Mouse (Mus musculus) hindbrain, embryonic 13.5 days (tissue): Measurements from ENCODE around the gene Abcc4. TPM values are rescaled to one million over a fixed set of nuclear protein-coding genes. Genes with fewer than 3 reads are reported as not detected.
A peak's percentile ranks its signal among the peaks of the same experiment; 100 is the strongest.

Experiments
- ATAC-seq: fragments of 200-750 bp; cut with Nextera tagmentation; 2 replicates; pipeline ENCODE4 v1.8.0; 2017; ENCODE audit warnings: moderate TSS enrichment; ENCODE audit not compliant: low FRiP score
- H3K27ac ChIP-seq: fragments of 300-500 bp; sonication (generic); 2 replicates; pipeline ENCODE4 v1.5.1; 2015; ENCODE audit warnings: inconsistent platforms, mild to moderate bottlenecking, moderate library complexity
- H3K27me3 ChIP-seq: fragments of 300-500 bp; sonication (generic); 2 replicates; pipeline ENCODE4 v1.6.1; 2015; ENCODE audit warnings: mild to moderate bottlenecking, inconsistent platforms
- H3K36me3 ChIP-seq: fragments of 300-500 bp; sonication (generic); 2 replicates; pipeline ENCODE4 v1.6.1; 2015; ENCODE audit warnings: mild to moderate bottlenecking, inconsistent platforms
- H3K4me1 ChIP-seq: fragments of 300-500 bp; sonication (generic); replicated peaks from 2 replicates; pipeline ENCODE4 v1.6.1; 2015; ENCODE audit warnings: inconsistent platforms
- H3K4me2 ChIP-seq: fragments of 300-500 bp; sonication (generic); 2 replicates; pipeline ENCODE4 v1.6.1; 2015; ENCODE audit warnings: inconsistent platforms, mild to moderate bottlenecking, moderate library complexity
- H3K4me3 ChIP-seq: fragments of 300-500 bp; sonication (generic); 2 replicates; pipeline ENCODE4 v1.5.1; 2015; ENCODE audit warnings: mild to moderate bottlenecking, inconsistent platforms
- H3K9ac ChIP-seq: fragments of 300-500 bp; sonication (generic); 2 replicates; pipeline ENCODE4 v1.6.1; 2015; ENCODE audit warnings: mild to moderate bottlenecking, inconsistent platforms
- H3K9me3 ChIP-seq: fragments of 300-500 bp; sonication (generic); 2 replicates; pipeline ENCODE4 v1.6.1; 2016; ENCODE audit warnings: inconsistent platforms
- WGBS: fragments of 180-500 bp; shearing (Covaris S2); methylation state at CpG from one replicate; pipeline ENCODE4 v1.1.7; 2015; 5-methylcytosine and 5-hydroxymethylcytosine counted together
- polyA plus RNA-seq: library from polyadenylated mRNA; unstranded; fragments of >200 nt; fragmentation: Nextera tagmentation; extraction: Ambion mirVana; gene quantifications from 2 replicates; pipeline ENCODE4 v1.2.1, GENCODE M21; 2015

Gene Abcc4
- polyA plus RNA-seq, 1 experiment from 2014 or later = 2.0 TPM

DNA sequence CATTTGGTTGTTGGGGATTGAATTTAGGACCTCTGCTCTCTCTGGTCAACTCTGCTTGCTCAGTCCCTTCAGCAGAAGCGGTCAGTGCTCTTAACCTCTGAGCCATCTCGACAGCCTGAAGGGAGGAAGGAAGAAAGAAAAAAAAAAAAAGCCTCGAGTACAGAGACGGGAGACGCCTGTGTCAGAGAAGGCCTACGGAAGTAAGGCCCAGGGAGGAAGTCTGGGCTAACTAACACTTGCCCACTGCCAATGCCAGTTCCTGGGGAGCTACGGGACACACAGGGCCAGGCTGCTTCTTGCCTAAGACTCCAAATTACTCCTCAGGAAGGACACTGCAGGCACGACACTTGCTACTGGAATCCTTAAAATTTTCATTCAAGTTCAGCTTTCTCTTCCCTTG is 15.1 kb downstream of the Abcc4 start:
- H3K9me3 ChIP-seq = no peaks in the 10 kb centered on the region
- no peak overlapping the region for H3K4me2 ChIP-seq
- no peak overlapping the region for H3K4me3 ChIP-seq
- H3K36me3 ChIP-seq = no peaks in the 10 kb centered on the region
- peak overlapping the region; percentile 24; the same call in 1 of the 2 replicates for H3K9ac ChIP-seq
- ATAC-seq = no peak
- no peaks in the 10 kb centered on the region for H3K27me3 ChIP-seq
- WGBS = 71% methylated on average over 8 of the region's 8 CpGs
- peaks cover 14% of the 10 kb centered on the region for H3K4me1 ChIP-seq
- no peak overlapping the region for H3K27ac ChIP-seq

GRCm38 (mm10) chr14:118690336-118690735 is 15.7 kb downstream of the Abcc4 start:
- no peak for ATAC-seq
- no peak overlapping the region for H3K4me3 ChIP-seq
- H3K4me2 ChIP-seq = no peak overlapping the region
- H3K9ac ChIP-seq = peak overlapping the region; percentile 24; the same call in 1 of the 2 replicates
- H3K27ac ChIP-seq = no peak overlapping the region
- H3K4me1 ChIP-seq = peaks cover 14% of the 10 kb centered on the region
- no peaks in the 10 kb centered on the region for H3K9me3 ChIP-seq
- no peaks in the 10 kb centered on the region for H3K27me3 ChIP-seq
- H3K36me3 ChIP-seq = no peaks in the 10 kb centered on the region
- WGBS = 76% methylated on average over 10 of the region's 10 CpGs

DNA sequence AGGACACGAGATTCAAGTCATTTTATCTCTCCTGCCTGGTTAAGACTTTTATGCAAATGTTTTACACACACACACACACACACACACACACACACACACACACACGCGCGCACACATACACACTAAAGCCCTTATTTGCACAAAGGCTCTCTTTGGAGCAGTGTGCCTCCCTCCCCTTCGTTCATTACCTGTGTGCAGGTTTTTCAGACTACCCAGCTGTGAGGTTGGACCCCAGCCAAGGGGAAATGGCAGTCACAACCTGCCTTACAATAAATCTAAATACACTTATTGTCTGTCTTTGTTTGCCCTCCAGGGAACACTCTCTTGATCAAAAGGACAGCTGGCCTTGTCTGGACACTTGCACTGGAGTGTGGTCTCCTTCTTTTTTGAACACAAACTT is 17.4 kb downstream of the Abcc4 start:
- H3K4me3 ChIP-seq = no peak overlapping the region
- no peak overlapping the region for H3K4me2 ChIP-seq
- no peaks in the 10 kb centered on the region for H3K27me3 ChIP-seq
- H3K4me1 ChIP-seq = peaks cover 14% of the 10 kb centered on the region
- 85% methylated on average over 5 of the region's 5 CpGs for WGBS
- ATAC-seq = no peak
- H3K36me3 ChIP-seq = no peaks in the 10 kb centered on the region
- H3K27ac ChIP-seq = no peak overlapping the region
- no peaks in the 10 kb centered on the region for H3K9me3 ChIP-seq
- no peak overlapping the region for H3K9ac ChIP-seq

DNA sequence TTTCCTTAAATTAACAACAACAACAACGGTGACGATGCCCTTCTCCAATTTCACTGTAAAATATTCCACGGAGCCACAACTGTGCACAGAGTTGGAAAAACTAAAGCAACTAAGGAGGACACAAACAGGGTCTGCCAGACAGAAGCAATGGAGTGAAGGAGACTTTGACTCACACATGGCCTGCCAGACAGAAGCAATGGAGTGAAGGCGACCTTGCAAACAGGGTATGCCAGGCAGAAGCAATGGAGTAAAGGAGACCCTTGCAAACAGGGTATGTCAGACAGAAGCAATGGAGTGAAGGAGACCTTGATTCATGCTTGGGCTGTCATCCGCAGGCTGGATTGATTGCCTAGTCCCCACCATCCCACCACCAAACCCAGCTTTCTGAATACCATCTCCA is 19.2 kb downstream of the Abcc4 start:
- no peak for ATAC-seq
- no peak overlapping the region for H3K9ac ChIP-seq
- 84% methylated on average over 5 of the region's 5 CpGs for WGBS

DNA sequence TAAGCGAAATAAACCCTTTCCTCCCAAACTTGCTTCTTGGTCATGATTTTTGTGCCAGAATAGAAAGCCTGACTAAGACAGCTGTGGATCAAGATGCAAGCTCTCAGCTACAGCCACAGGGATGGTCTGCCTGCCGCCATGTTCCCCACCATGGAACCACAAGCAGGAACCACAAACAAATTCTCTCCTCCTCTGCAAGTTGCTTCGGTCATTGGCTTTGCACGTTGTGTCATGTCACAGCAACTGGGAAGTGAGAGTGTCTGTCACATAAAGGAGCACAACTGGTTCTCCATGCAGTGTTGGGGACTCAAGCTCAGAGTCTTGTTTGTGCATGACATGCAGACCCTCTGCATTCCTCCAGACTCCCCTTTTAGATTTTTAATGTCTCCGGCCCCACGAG is 20.4 kb downstream of the Abcc4 start:
- Histone ChIP-seq H3K4me2 (no peak overlapping the region), H3K36me3 (no peaks in the 10 kb centered on the region), H3K4me1 (peaks cover 13% of the 10 kb centered on the region), H3K9me3 (no peaks in the 10 kb centered on the region), H3K27ac (no peak overlapping the region), H3K27me3 (no peaks in the 10 kb centered on the region), H3K4me3 (no peak overlapping the region), H3K9ac (no peak overlapping the region)
- WGBS = 94% methylated on average over 6 of the region's 6 CpGs
- no peak for ATAC-seq

More for the DNA sequence above, 19.2 kb downstream of the Abcc4 start:
- no peak overlapping the region for H3K4me3 ChIP-seq
- no peaks in the 10 kb centered on the region for H3K36me3 ChIP-seq
- H3K4me1 ChIP-seq = peaks cover 14% of the 10 kb centered on the region
- H3K4me2 ChIP-seq = no peak overlapping the region
- no peaks in the 10 kb centered on the region for H3K27me3 ChIP-seq
- H3K27ac ChIP-seq = no peak overlapping the region
- no peaks in the 10 kb centered on the region for H3K9me3 ChIP-seq

DNA sequence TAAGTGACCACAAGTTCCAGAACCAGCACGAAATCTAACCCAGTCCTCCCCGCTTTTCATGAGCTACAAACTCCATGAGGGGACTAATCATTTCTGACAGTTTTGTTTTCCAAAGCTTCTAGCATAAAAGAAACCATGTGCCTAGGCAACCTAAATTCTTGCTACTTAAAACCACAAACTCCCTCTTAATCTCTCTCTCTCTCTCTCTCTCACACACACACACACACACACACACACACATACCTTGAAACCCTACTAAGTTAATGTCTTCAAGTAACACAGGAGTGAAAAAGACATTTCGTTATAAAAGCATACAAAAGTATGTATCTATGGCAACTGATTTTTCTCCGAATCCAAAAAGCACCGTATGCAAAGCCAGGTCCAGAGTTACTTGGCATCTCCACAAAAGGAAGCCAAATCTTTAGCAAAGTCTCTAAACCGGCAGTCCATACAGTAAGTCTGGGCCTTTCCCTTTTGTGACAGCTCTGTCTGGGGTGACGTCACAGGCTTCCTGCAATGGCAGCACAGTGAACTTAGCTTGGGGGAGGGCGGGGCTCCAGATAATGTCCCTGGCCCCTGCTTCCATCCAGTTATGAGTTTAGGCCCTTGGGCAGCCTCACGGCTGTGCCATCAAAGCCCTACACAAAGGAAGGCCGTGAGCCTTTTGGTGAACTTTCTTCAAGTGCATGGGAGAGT is 23.5 kb downstream of the Abcc4 start:
- WGBS = 78% methylated on average over 10 of the region's 10 CpGs
- no peak for ATAC-seq

GRCm38 (mm10) chr14:118681087-118681486 is 24.9 kb downstream of the Abcc4 start:
- Histone ChIP-seq H3K9ac (no peak overlapping the region), H3K4me2 (no peak overlapping the region), H3K9me3 (no peaks in the 10 kb centered on the region), H3K4me1 (0 out of 2 replicates have a peak, but pooled peaks cover 4% of the 10 kb centered on the region), H3K36me3 (no peaks in the 10 kb centered on the region), H3K27me3 (no peaks in the 10 kb centered on the region), H3K4me3 (no peak overlapping the region), H3K27ac (no peak overlapping the region)
- ATAC-seq = no peak
- 91% methylated on average over 8 of the region's 8 CpGs for WGBS

More for the DNA sequence above, 23.5 kb downstream of the Abcc4 start:
- Histone ChIP-seq H3K27me3 (no peaks in the 10 kb centered on the region), H3K9me3 (no peaks in the 10 kb centered on the region), H3K36me3 (no peaks in the 10 kb centered on the region), H3K9ac (no peak overlapping the region), H3K27ac (no peak overlapping the region), H3K4me3 (no peak overlapping the region), H3K4me1 (no peaks in the 10 kb centered on the region), H3K4me2 (no peak overlapping the region)

GRCm38 (mm10) chr14:118678279-118678985 is 27.6 kb downstream of the Abcc4 start:
- no peaks in the 10 kb centered on the region for H3K36me3 ChIP-seq
- H3K9ac ChIP-seq = no peak overlapping the region
- H3K4me1 ChIP-seq = 0 out of 2 replicates have a peak, but pooled peaks cover 10% of the 10 kb centered on the region
- H3K4me2 ChIP-seq = no peak overlapping the region
- H3K27me3 ChIP-seq = no peaks in the 10 kb centered on the region
- H3K4me3 ChIP-seq = no peak overlapping the region
- no peaks in the 10 kb centered on the region for H3K9me3 ChIP-seq
- ATAC-seq = no peak
- H3K27ac ChIP-seq = no peak overlapping the region
- WGBS = 94% methylated on average over 9 of the region's 9 CpGs

GRCm38 (mm10) chr14:118676308-118676994 is 29.6 kb downstream of the Abcc4 start:
- Histone ChIP-seq H3K36me3 (no peaks in the 10 kb centered on the region), H3K4me2 (no peak overlapping the region), H3K9ac (no peak overlapping the region), H3K4me1 (0 out of 2 replicates have a peak, but pooled peaks cover 10% of the 10 kb centered on the region), H3K9me3 (no peaks in the 10 kb centered on the region), H3K27me3 (no peaks in the 10 kb centered on the region), H3K4me3 (no peak overlapping the region), H3K27ac (no peak overlapping the region)
- WGBS = 78% methylated on average over 13 of the region's 13 CpGs
- ATAC-seq = no peak

GRCm38 (mm10) chr14:118674705-118675139 is 31.3 kb downstream of the Abcc4 start:
- 84% methylated on average over 11 of the region's 11 CpGs for WGBS
- Histone ChIP-seq H3K27me3 (no peaks in the 10 kb centered on the region), H3K4me1 (0 out of 2 replicates have a peak, but pooled peaks cover 10% of the 10 kb centered on the region), H3K9ac (no peak overlapping the region), H3K36me3 (no peaks in the 10 kb centered on the region), H3K4me2 (no peak overlapping the region), H3K27ac (no peak overlapping the region), H3K9me3 (no peaks in the 10 kb centered on the region), H3K4me3 (no peak overlapping the region)
- no peak for ATAC-seq

- Histone ChIP-seq H3K4me3 (no peak overlapping the region), H3K4me2 (no peak overlapping the region), H3K27ac (no peak overlapping the region), H3K9ac (no peak overlapping the region), H3K36me3 (no peaks in the 10 kb centered on the region), H3K9me3 (no peaks in the 10 kb centered on the region), H3K27me3 (no peaks in the 10 kb centered on the region), H3K4me1 (0 out of 2 replicates have a peak, but pooled peaks cover 10% of the 10 kb centered on the region)
- no peak for ATAC-seq
- WGBS = 84% methylated on average over 7 of the region's 7 CpGs
Measured at GRCm38 (mm10) chr14:118674224-118674623, 31.8 kb downstream of the Abcc4 start.

GRCm38 (mm10) chr14:118673501-118673900 is 32.5 kb downstream of the Abcc4 start:
- Histone ChIP-seq H3K4me1 (0 out of 2 replicates have a peak, but pooled peaks cover 10% of the 10 kb centered on the region), H3K36me3 (no peaks in the 10 kb centered on the region), H3K4me2 (no peak overlapping the region), H3K9ac (no peak overlapping the region), H3K27ac (no peak overlapping the region), H3K27me3 (no peaks in the 10 kb centered on the region), H3K4me3 (no peak overlapping the region), H3K9me3 (no peaks in the 10 kb centered on the region)
- no peak for ATAC-seq
- WGBS = 73% methylated on average over 6 of the region's 6 CpGs
